8 mouse cellular contexts compared by ENCODE assay signal in genomic region chr16:46498421-46498789, GRCm38 (mm10). TPM values are rescaled to one million over a fixed set of nuclear protein-coding genes. Genes with fewer than 3 reads are reported as not detected.
A peak's percentile ranks its signal among the peaks of the same experiment; 100 is the strongest.
DNase-seq lines count a peak whose midpoint lies in the region; ATAC-seq lines count a peak whose summit lies in the region.

TSS of gene Nectin3 (minus strand) at chr16:46498525.

- DNase-seq in layer of hippocampus, adult 8-10 months (ENCODE audit: low spot score in 2 of 2) = no peak
- DNase-seq in layer of hippocampus, adult 11-12 months (ENCODE audit: low spot score) = no peak
- no peak for DNase-seq in adrenal gland, postnatal 4 days (ENCODE audit: low spot score in 2 of 2)
- no peak for DNase-seq in left cerebral cortex, postnatal 10 days (ENCODE audit: extremely low spot score in 1 of 2, low spot score in 2 of 2)
- DNase-seq in embryo, embryonic 11 days = no peak
- no peak for DNase-seq in right cerebral cortex, postnatal 14 days

- intact Hi-C loops in left cerebral cortex, postnatal 10 days (cut with DNase I) = loop anchor here (10.0 kb wide), 1 partner anchor 1376 kb away; no protein-coding TSS in a partner anchor

- H3K4me1 ChIP-seq in heart, embryonic 13.5 days = peaks cover 27% of the 10 kb centered on the region
- H3K4me1 ChIP-seq in neural tube, embryonic 14.5 days (ENCODE audit: control insufficient read depth, insufficient read depth, low read length) = peaks cover 22% of the 10 kb centered on the region; the same call in 1 of the 2 replicates

- no peaks in the 10 kb centered on the region for H3K9me3 ChIP-seq in heart, embryonic 13.5 days
- H3K9me3 ChIP-seq in neural tube, embryonic 14.5 days (ENCODE audit: control insufficient read depth, low read length) = no peaks in the 10 kb centered on the region

- WGBS in heart, embryonic 13.5 days = 3% methylated on average over 4 of the region's 4 CpGs
- WGBS in neural tube, embryonic 14.5 days = 1% methylated on average over 4 of the region's 4 CpGs

- peak within 1 kb of the TSS; percentile 99 for H3K27ac ChIP-seq in heart, embryonic 13.5 days (replicated peaks)
- peak within 1 kb of the TSS; percentile 87 for H3K27ac ChIP-seq in neural tube, embryonic 14.5 days (ENCODE audit: low read depth, low read length)

- no peak for ATAC-seq in heart, embryonic 13.5 days (ENCODE audit: extremely low read depth, insufficient number of reproducible peaks, low FRiP score, low TSS enrichment)
- no peak for ATAC-seq in neural tube, embryonic 14.5 days (ENCODE audit: low read depth)

- peak within 1 kb of the TSS; percentile 92 for H3K4me3 ChIP-seq in heart, embryonic 13.5 days
- H3K4me3 ChIP-seq in neural tube, embryonic 14.5 days (ENCODE audit: low read depth, low read length) = peak within 1 kb of the TSS; percentile 91

- peak within 1 kb of the TSS; percentile 82 for H3K9ac ChIP-seq in heart, embryonic 13.5 days
- peak within 1 kb of the TSS; percentile 91 for H3K9ac ChIP-seq in neural tube, embryonic 14.5 days (replicated peaks; ENCODE audit: low read depth, low read length)

- no peaks in the 10 kb centered on the region for H3K36me3 ChIP-seq in heart, embryonic 13.5 days
- H3K36me3 ChIP-seq in neural tube, embryonic 14.5 days (ENCODE audit: control insufficient read depth, insufficient read depth, low read length) = no peaks in the 10 kb centered on the region

- H3K27me3 ChIP-seq in heart, embryonic 13.5 days (replicated peaks) = no peaks in the 10 kb centered on the region
- no peaks in the 10 kb centered on the region for H3K27me3 ChIP-seq in neural tube, embryonic 14.5 days (ENCODE audit: control insufficient read depth, insufficient read depth, low read length)

- H3K4me2 ChIP-seq in heart, embryonic 13.5 days = peak within 1 kb of the TSS; percentile 95
- H3K4me2 ChIP-seq in neural tube, embryonic 14.5 days (ENCODE audit: low read depth, low read length) = peak within 1 kb of the TSS; percentile 91

RNA-seq across cellular contexts. Expression of gene Nectin3, which starts in this region (rescaled TPM):
- 10 to 100 TPM; 43.5 to 59.5 (median 55.4) TPM for total RNA-seq in layer of hippocampus, adult 8-10 months (2022)
- 10 to 100 TPM; 39.1 to 44.1 TPM for total RNA-seq in adrenal gland, postnatal 4 days (2021)
- 12.9 and 15.5 TPM in 2 replicates for polyA plus RNA-seq in heart, embryonic 13.5 days (2015; fragmentation: Nextera tagmentation; extraction: Ambion mirVana)
- total RNA-seq in left cerebral cortex, postnatal 10 days (2021) = 10 to 100 TPM; 75.2 to 91.7 TPM
- 29.5 and 36.3 TPM in 2 replicates for polyA plus RNA-seq in neural tube, embryonic 14.5 days (2014; fragmentation: Nextera tagmentation; extraction: Ambion mirVana)
